Mouse (Mus musculus) thymus, adult 18-20 months (tissue): ENCODE data around the gene Orm2.

Source experiments
- DNase-seq, 2 experiments: peaks; one replicate each; pipeline ENCODE4 v3.0.0; 2022; ENCODE audit warnings: mixed read lengths in 2 of 2

Orm2 gene

GRCm38 (mm10) chr4:63382676-63383369, 20.6 kb downstream of the Orm2 start:
- no peak for DNase-seq

GRCm38 (mm10) chr4:63383474-63383873, 21.2 kb downstream of the Orm2 start:
- DNase-seq: no peak

- no peak for DNase-seq
These were observed 22.0 kb downstream of the Orm2 start for GRCm38 (mm10) chr4:63384262-63384661.

GRCm38 (mm10) chr4:63385253-63385652, 23.0 kb downstream of the Orm2 start:
- DNase-seq: no peak

DNA sequence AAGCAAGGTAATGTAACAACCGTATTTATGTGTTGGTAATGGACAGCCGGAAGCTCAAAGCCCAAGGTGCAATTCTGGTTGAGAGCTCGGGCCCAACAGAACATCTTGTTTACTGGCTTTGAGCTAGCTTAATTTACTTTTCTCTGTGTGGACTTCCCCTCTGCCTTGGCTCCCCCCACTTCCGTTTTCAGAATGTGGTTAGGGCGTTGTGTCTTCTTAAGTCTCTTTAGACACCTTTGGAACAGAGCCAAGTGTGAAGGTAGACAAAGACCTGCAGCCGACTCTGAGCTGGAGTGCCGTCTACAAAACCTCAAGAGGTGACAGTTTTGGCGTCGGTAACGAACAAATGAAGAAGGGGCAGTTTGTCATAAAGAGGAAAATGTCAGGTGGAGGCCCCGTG, 23.5 kb downstream of the Orm2 start:
- DNase-seq: peak; percentile 65 to 86

GRCm38 (mm10) chr4:63388029-63388428, 25.8 kb downstream of the Orm2 start:
- no peak for DNase-seq

GRCm38 (mm10) chr4:63389121-63389886, 27.1 kb downstream of the Orm2 start:
- peak; percentile 38 to 72 for DNase-seq

DNA sequence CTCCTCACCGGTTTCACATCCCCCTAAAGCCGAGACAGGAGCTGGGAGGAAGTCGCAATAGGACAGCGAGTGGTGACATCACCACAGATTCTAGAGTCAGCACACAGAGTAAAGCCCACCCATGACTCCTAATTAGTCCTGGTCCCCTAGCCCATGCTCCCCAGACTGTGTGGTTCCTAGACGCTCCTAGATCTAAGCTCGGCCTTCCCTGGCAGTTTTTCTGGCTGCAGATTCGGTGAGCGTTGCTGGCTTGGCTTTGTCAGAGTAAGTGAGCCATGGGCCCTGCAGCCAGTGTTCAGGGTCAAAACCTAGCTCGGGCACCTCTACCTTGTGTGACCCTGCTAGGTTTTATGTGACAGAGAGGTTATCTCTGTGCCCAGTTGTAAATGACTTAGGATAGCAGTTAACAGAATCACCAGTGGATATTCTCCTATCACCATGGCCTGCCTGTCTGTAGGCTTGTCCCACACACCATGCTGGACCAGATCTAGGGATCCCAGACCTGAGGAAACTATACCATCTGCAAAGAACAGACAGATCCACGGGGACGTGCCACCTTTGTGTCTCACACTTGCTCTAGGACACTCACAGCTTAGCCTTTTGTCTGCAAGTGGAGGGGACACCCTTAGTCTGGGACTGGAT, 27.8 kb downstream of the Orm2 start:
- DNase-seq: no peak

DNA sequence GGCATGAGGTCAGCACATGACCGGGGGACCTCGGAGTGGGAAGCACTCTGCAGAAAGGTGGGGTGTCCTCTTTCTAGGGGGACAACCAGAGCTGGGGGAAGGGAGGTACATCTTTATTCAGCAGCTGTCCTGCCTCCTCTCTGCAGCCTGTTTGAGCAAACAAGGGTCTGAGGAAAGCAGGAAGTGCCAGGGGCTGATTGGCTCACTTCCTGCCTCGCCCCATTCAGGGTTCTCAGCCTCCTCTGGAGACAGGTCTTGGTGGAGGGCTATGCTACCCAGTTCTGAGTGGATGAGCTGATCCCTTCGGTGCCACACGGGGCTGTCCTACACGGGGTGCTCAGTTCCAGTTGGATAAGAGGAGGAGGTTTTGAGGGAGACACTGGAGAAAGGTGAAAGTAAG, 29.1 kb downstream of the Orm2 start:
- peak; percentile 47 to 62 for DNase-seq

DNA sequence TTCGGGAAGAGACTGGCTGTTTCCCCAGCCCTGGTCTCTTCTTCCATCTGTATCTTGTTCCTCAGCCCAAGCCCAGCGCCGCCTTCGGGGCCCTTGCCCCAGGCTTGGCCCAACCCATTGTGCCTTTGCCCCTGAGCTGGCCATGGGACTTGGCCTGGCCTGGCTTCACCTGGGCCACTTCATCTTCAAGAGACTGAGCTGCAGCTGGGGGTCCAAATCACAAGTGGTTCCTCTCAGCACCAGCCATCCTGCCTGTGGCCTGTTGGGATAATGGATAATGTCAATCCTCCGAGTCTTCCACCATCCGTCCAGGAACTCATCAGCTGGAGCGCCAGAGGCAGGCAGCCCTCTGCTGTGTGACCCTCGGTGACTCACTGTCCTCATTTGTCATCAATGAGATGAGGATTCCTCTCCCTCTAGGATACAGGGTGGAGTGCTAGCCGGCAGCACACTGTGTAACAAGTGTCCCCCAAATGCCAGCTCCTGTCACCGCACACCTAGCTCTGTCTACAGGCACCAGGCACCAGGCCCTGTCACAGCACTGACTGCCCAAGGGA, 35.8 kb downstream of the Orm2 start:
- DNase-seq: no peak

DNA sequence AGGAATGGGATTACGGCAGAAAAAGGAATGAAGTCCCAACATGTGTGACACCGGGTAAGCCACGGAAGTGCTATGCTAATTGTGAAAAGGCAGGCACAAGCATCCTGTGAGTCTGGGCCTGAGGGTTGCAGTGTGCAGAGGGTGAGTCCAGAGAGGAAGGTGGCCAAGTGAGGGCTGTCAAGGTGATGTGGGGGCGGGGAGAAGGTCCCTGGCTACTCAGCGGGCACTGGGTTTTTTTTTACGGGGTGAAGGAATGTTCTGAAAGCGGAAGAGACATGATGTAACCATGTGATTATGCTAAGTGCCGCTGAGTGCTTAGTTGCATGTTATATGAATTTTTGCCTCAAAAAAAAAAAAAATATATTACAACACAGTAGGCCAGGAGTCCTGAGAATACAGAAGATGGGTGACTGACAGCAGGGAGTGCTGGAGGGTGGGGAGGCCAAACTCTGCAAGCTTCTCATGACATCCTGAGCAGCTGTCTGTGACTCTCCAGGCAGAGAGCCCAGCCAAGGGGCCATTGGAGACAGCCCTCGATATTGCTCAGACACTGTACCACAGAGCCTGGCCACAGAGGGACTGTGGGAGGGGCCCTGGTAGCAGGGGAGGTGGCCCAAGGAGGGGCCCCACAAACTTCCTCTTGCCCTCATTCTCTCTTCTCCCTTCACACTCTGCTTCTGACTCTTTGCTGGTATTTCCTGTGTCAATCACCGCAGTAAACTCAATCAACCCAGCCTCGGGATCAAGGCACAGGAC, 36.8 kb downstream of the Orm2 start:
- no peak for DNase-seq

DNA sequence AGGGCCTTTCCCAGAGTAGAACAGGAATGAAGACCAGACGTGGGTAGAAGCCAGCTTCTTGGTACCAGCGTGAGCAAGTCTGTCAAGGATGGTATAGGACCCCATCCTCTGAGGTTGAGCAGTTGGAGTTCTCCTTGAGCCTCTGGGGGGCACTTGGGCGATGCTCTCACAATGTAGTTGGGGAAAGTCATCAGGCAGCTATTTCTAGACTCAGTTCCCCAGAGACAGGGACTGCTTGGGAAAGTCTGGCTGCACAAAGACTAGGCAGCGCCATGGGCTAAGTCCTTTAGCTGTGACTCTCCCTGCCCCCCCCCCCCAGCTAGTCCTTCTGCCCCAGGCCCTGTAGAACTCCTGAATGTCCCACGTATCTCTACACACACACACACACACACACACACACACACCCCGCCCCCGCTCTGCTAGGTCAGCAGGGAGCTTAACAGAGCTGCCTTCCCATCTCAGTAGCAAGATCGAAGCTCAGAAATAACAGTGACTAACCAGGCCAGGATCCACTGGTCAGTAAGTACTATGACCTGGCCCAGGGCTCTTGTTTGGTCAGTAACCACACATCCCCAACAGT, 37.5 kb downstream of the Orm2 start:
- DNase-seq: no peak

DNA sequence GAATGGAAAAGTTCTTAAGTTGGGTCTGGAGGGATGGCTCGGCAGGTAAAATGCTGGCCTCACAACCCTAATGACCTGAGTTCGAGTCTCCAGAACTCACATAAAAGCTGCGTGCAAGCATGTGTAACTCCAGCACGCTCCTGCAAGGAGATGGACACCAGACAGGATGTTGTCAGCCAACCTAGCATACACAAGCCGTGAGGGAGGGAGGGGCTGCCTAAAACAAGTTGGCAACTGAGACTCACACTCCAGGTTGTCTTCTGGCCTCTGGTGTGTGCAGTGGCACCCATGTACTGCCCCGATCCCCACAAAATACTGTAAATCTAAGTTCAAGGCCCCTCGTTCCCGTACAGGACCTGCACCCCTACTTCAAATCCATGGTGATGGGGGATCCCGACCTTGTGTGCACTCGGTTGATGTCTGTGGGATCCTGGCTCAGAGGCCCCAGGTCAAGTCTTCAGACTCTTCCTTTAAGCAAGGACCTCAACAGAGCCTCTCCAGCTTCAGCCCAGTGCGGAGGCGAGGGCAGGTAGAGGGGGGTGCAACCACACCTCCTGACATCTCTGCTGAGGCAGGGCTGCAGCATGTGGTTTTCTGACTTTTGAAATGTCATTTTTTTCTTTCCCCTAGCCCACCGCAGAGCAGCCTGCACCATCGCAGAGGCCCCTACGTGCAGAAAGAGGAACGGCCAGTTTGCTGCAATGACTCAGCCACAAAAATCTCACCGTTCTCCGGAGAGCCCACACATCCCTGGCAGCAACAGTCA, 38.5 kb downstream of the Orm2 start:
- DNase-seq: peak in 1 of 2 experiments; percentile 68

DNA sequence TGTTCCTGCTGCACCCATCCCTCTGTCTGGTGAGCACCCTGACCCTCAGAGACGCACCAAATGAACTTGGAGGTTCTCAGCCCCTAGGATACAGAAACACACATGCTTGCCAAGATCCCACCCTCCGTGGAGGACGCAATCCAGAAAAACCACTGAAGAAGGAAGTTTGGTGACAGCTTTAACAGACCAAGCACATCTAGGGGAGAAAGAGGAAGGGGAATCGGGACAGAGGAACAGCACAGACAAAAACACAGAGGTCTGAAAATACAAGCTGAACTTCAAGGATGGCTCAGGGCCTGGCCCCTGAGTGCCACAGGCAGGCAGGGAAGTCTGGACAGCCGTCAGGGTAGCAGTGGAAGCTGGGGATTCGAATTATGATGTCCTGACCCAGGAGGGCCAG, 39.4 kb downstream of the Orm2 start:
- DNase-seq: no peak

DNA sequence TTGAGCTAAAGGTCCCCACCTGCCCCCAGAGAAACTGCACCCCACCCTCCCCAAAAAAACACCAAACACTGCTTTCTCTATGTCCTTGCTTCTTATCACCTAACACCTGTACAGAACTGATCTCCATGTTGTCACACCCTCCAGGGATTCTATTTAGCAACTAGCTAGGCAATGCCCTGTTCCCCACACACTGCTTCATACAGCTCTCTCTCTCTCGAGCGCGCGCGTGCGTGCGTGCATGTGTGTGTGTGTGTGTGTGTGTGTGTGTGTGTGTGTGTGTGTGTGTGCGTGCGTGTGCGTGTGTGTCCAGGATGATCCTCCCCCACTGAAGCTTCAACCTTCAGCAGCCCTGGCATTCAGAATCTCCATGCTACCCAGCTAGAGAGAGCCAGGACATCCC, 39.8 kb downstream of the Orm2 start:
- DNase-seq: no peak

DNA sequence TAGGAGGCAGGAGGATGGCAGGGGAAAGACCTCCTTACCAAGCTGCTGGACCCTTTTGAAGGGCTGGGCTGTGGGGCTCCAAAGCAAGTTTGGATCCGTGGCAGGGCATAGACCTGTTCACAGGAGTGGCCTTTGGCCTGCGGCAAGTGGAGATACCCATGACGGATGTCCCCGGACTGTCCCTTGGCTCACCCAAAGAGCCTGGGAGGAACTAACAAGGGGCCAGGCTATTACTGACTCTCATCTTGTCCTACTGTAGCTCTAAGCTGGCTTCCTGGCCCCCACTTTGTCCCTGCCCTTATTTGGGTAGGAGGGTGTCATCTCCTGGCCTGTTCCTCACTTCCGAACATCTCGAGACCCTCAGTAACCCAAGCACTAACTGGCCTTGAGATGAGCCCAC, 40.3 kb downstream of the Orm2 start:
- DNase-seq: no peak

GRCm38 (mm10) chr4:63403040-63403959, 41.1 kb downstream of the Orm2 start, which contains the start of gene Akna:
Akna (minus strand) TSS chr4:63403354.
- peak; percentile 80 to 87 for DNase-seq

- peak; percentile 64 to 84 for DNase-seq
These were observed 42.0 kb downstream of the Orm2 start for GRCm38 (mm10) chr4:63404205-63404604.

- DNase-seq: peak; percentile 60 to 78
These were observed 42.8 kb downstream of the Orm2 start for GRCm38 (mm10) chr4:63405051-63405450.

DNA sequence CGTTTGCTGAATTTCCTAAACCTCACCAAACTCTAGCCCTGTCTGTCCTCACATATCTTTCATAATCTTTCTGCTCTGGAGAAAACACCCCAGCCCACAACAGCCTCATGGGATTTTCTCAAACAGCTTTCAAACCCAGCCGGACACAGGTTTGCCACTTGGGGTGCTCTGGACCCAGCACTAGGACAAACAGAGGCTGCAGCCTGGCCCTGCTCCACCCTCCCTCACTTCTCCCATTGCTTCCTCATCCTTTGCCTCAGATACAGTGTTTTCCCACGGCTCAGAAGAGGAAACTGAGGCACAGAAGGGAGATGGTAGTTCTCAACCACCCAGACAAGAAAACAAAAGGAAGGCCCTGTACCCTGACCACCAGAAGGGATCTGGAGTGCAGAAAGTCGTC, 43.4 kb downstream of the Orm2 start:
- DNase-seq: no peak
